Mouse (Mus musculus) intestine, embryonic 14.5 days (tissue): ENCODE results near the gene Kif18b. TPM values are rescaled to one million over a fixed set of nuclear protein-coding genes. Genes with fewer than 3 reads are reported as not detected.
A peak's percentile ranks its signal among the peaks of the same experiment; 100 is the strongest.

Experiments
- ATAC-seq: fragments of 200-750 bp; cut with Nextera tagmentation; replicated peaks from 2 replicates; pipeline ENCODE4 v1.8.0; 2017; ENCODE audit warnings: low read depth, moderate number of reproducible peaks, moderate TSS enrichment, moderate library complexity; ENCODE audit not compliant: low FRiP score, low TSS enrichment
- DNase-seq: peaks from one replicate; pipeline ENCODE4 v3.0.0-alpha.2; 2018; ENCODE audit warnings: low spot score
- H3K27ac ChIP-seq: fragments of 300-500 bp; sonication (generic); 2 replicates; pipeline ENCODE4 v1.5.1; 2014; ENCODE audit warnings: low read depth, mild to moderate bottlenecking, control low read depth
- H3K27me3 ChIP-seq: fragments of 300-500 bp; sonication (generic); replicated peaks from 2 replicates; pipeline ENCODE4 v1.6.1; 2014; ENCODE audit warnings: low read length, control low read depth; ENCODE audit not compliant: control insufficient read depth, insufficient read depth
- H3K36me3 ChIP-seq: fragments of 300-500 bp; sonication (generic); 2 replicates; pipeline ENCODE4 v1.6.1; 2014; ENCODE audit warnings: low read length, control low read depth; ENCODE audit not compliant: control insufficient read depth, insufficient read depth
- H3K4me1 ChIP-seq: fragments of 300-500 bp; sonication (generic); replicated peaks from 2 replicates; pipeline ENCODE4 v1.6.1; 2014; ENCODE audit warnings: low read length, control low read depth, mixed read lengths; ENCODE audit not compliant: control insufficient read depth, insufficient read depth
- H3K4me2 ChIP-seq: fragments of 300-500 bp; sonication (generic); 2 replicates; pipeline ENCODE4 v1.6.1; 2014; ENCODE audit warnings: low read length
- H3K4me3 ChIP-seq: fragments of 300-500 bp; sonication (generic); 2 replicates; pipeline ENCODE4 v1.5.1; 2014; ENCODE audit warnings: low read depth, low read length, control low read depth, mixed read lengths
- H3K9ac ChIP-seq: fragments of 300-500 bp; sonication (generic); 2 replicates; pipeline ENCODE4 v1.6.1; 2014; ENCODE audit warnings: mild to moderate bottlenecking, low read length
- H3K9me3 ChIP-seq: fragments of 300-500 bp; sonication (generic); 2 replicates; pipeline ENCODE4 v1.6.1; 2016; ENCODE audit warnings: low read length, control low read depth; ENCODE audit not compliant: control insufficient read depth
- WGBS: fragments of 180-500 bp; shearing (Covaris S2); extraction: QIAGEN DNeasy Blood & Tissue Kit; methylation state at CpG from one replicate; pipeline ENCODE4 v1.1.7; 2014; 5-methylcytosine and 5-hydroxymethylcytosine counted together
- polyA plus RNA-seq: library from polyadenylated mRNA; unstranded; fragments of >200 nt; fragmentation: Nextera tagmentation; extraction: Ambion mirVana; gene quantifications from 2 replicates; pipeline ENCODE4 v1.2.1, GENCODE M21; 2014

The Kif18b gene
- polyA plus RNA-seq = 7.0 and 7.8 TPM in 2 replicates

GRCm38 (mm10) chr11:102924557-102925350 is at the start of gene Kif18b:
TSS of gene Kif18b (minus strand) at chr11:102925124.
- Histone ChIP-seq H3K27ac (peak within 1 kb of the TSS; percentile 92), H3K4me3 (peak within 1 kb of the TSS; percentile 77), H3K9ac (peak within 1 kb of the TSS; percentile 56), H3K36me3 (peaks cover 3% of the 10 kb centered on the region), H3K9me3 (no peaks in the 10 kb centered on the region), H3K4me1 (peaks cover 6% of the 10 kb centered on the region; the same call in 1 of the 2 replicates), H3K27me3 (no peaks in the 10 kb centered on the region), H3K4me2 (peak within 1 kb of the TSS; percentile 50)
- ATAC-seq (peak; percentile 91), DNase-seq (peak; percentile 95)
- WGBS = under 1% methylated on average over 62 of the region's 62 CpGs

- Histone ChIP-seq H3K4me3 (no peak overlapping the region), H3K4me2 (no peak overlapping the region), H3K36me3 (no peaks in the 10 kb centered on the region), H3K9me3 (no peaks in the 10 kb centered on the region), H3K27me3 (no peaks in the 10 kb centered on the region), H3K4me1 (no peaks in the 10 kb centered on the region), H3K27ac (no peak overlapping the region), H3K9ac (no peak overlapping the region)
- no peak for ATAC-seq
- 64% methylated on average over 1 of the region's 1 CpGs for WGBS
- DNase-seq = no peak
These were observed 47.4 kb upstream of the Kif18b start for GRCm38 (mm10) chr11:102972326-102972725.

GRCm38 (mm10) chr11:102971604-102972003 is 46.7 kb upstream of the Kif18b start:
- WGBS = 38% methylated on average over 5 of the region's 5 CpGs
- Histone ChIP-seq H3K4me1 (no peaks in the 10 kb centered on the region), H3K27ac (no peak overlapping the region), H3K36me3 (no peaks in the 10 kb centered on the region), H3K27me3 (no peaks in the 10 kb centered on the region), H3K4me3 (no peak overlapping the region), H3K9me3 (no peaks in the 10 kb centered on the region), H3K9ac (no peak overlapping the region), H3K4me2 (no peak overlapping the region)
- ATAC-seq (no peak), DNase-seq (no peak)

GRCm38 (mm10) chr11:102964547-102965091 is 39.7 kb upstream of the Kif18b start:
- WGBS = 72% methylated on average over 16 of the region's 16 CpGs
- Histone ChIP-seq H3K4me3 (no peak overlapping the region), H3K4me1 (peaks cover 12% of the 10 kb centered on the region), H3K9ac (no peak overlapping the region), H3K4me2 (no peak overlapping the region), H3K36me3 (no peaks in the 10 kb centered on the region), H3K27ac (no peak overlapping the region), H3K9me3 (no peaks in the 10 kb centered on the region), H3K27me3 (no peaks in the 10 kb centered on the region)
- no peak for DNase-seq
- ATAC-seq = no peak

GRCm38 (mm10) chr11:102963855-102964546 is 39.1 kb upstream of the Kif18b start:
- Histone ChIP-seq H3K4me3 (no peak overlapping the region), H3K4me2 (peak overlapping the region; percentile 31), H3K9ac (peak overlapping the region; percentile 7; the same call in 1 of the 2 replicates), H3K27me3 (no peaks in the 10 kb centered on the region), H3K4me1 (peaks cover 12% of the 10 kb centered on the region), H3K27ac (no peak overlapping the region; the same call in 1 of the 2 replicates), H3K36me3 (no peaks in the 10 kb centered on the region), H3K9me3 (no peaks in the 10 kb centered on the region)
- DNase-seq (no peak), ATAC-seq (no peak)
- WGBS = 29% methylated on average over 24 of the region's 24 CpGs

GRCm38 (mm10) chr11:102963246-102963854 is 38.4 kb upstream of the Kif18b start:
- H3K27ac ChIP-seq = peak overlapping the region; percentile 60
- peak overlapping the region; percentile 31 for H3K4me2 ChIP-seq
- peak overlapping the region; percentile 7; the same call in 1 of the 2 replicates for H3K9ac ChIP-seq
- H3K36me3 ChIP-seq = no peaks in the 10 kb centered on the region
- peaks cover 15% of the 10 kb centered on the region for H3K4me1 ChIP-seq
- no peak overlapping the region for H3K4me3 ChIP-seq
- peak; percentile 64 for DNase-seq
- 0 out of 2 replicates have a peak, but pooled peaks have one; percentile 24 for ATAC-seq
- H3K9me3 ChIP-seq = no peaks in the 10 kb centered on the region
- WGBS = 9% methylated on average over 16 of the region's 16 CpGs
- H3K27me3 ChIP-seq = no peaks in the 10 kb centered on the region

- Histone ChIP-seq H3K27ac (peak overlapping the region; percentile 60), H3K4me2 (peak overlapping the region; percentile 31; the same call in 1 of the 2 replicates), H3K9me3 (no peaks in the 10 kb centered on the region), H3K4me1 (peaks cover 19% of the 10 kb centered on the region), H3K9ac (no peak overlapping the region), H3K36me3 (no peaks in the 10 kb centered on the region), H3K27me3 (no peaks in the 10 kb centered on the region), H3K4me3 (no peak overlapping the region)
- WGBS = 36% methylated on average over 7 of the region's 7 CpGs
- no peak for ATAC-seq
- no peak for DNase-seq
These were observed 37.9 kb upstream of the Kif18b start for GRCm38 (mm10) chr11:102962861-102963245.

- no peak overlapping the region for H3K4me2 ChIP-seq
- WGBS = 89% methylated on average over 4 of the region's 4 CpGs
- no peak for DNase-seq
- H3K4me1 ChIP-seq = peaks cover 34% of the 10 kb centered on the region
- H3K27me3 ChIP-seq = no peaks in the 10 kb centered on the region
- H3K9me3 ChIP-seq = no peaks in the 10 kb centered on the region
- no peak overlapping the region for H3K4me3 ChIP-seq
- ATAC-seq = no peak
- no peak overlapping the region for H3K27ac ChIP-seq
- H3K36me3 ChIP-seq = no peaks in the 10 kb centered on the region
- H3K9ac ChIP-seq = no peak overlapping the region
These were observed 36.2 kb upstream of the Kif18b start for GRCm38 (mm10) chr11:102961082-102961481.
